Mouse (Mus musculus): ENCODE results near the gene Cygb. TPM values are rescaled to one million over a fixed set of nuclear protein-coding genes. Genes with fewer than 3 reads are reported as not detected.

The Cygb gene
- polyA plus RNA-seq, 1 experiment from 2014 or later: 2.0 TPM

- Histone ChIP-seq H3K4me3 (ENCODE audit: low read depth, low read length) (peak overlapping the region; percentile 55), H3K27me3 (replicated peaks; ENCODE audit: control insufficient read depth, insufficient read depth, low read length) (peaks cover 46% of the 10 kb centered on the region), H3K9ac (ENCODE audit: low read depth, low read length) (0 out of 2 replicates have a peak overlapping the region, but pooled peaks have one; percentile 20), H3K9me3 (ENCODE audit: control insufficient read depth, low read length) (no peaks in the 10 kb centered on the region), H3K36me3 (ENCODE audit: control insufficient read depth, insufficient read depth, low read length) (no peaks in the 10 kb centered on the region), H3K27ac (ENCODE audit: low read depth, low read length) (no peak overlapping the region), H3K4me2 (peak overlapping the region; percentile 86), H3K4me1 (replicated peaks; ENCODE audit: control insufficient read depth, insufficient read depth, low read length) (peaks cover 27% of the 10 kb centered on the region)
- no peak for DNase-seq (ENCODE audit: low spot score)
- WGBS: under 1% methylated on average over 46 of the region's 47 CpGs
- ATAC-seq (replicated peaks; ENCODE audit: low FRiP score): no peak
Observed at GRCm38 (mm10) chr11:116653709-116654221, 348 bp downstream of the Cygb start.

- no peak for DNase-seq (ENCODE audit: low spot score)
- Histone ChIP-seq H3K9ac (ENCODE audit: low read depth, low read length) (0 out of 2 replicates have a peak within 1 kb of the TSS, but pooled peaks have one; percentile 20), H3K4me2 (peak within 1 kb of the TSS; percentile 86)
Observed at GRCm38 (mm10) chr11:116653234-116653633, 879 bp downstream of the Cygb start, which contains the start of gene Prcd. Gene Prcd, plus strand, starts transcription at chr11:116653534.

GRCm38 (mm10) chr11:116652330-116653098 is 1.6 kb downstream of the Cygb start:
- whole genome bisulfite sequencing: 61% methylated on average over 25 of the region's 25 CpGs
- no peaks in the 10 kb centered on the region for H3K36me3 ChIP-seq (ENCODE audit: control insufficient read depth, insufficient read depth, low read length)
- DNase-seq (ENCODE audit: low spot score): no peak
- no peaks in the 10 kb centered on the region for H3K9me3 ChIP-seq (ENCODE audit: control insufficient read depth, low read length)
- no peak for ATAC-seq (replicated peaks; ENCODE audit: low FRiP score)
- peaks cover 32% of the 10 kb centered on the region for H3K4me1 ChIP-seq (replicated peaks; ENCODE audit: control insufficient read depth, insufficient read depth, low read length)
- no peak overlapping the region for H3K4me3 ChIP-seq (ENCODE audit: low read depth, low read length)
- no peak overlapping the region; the same call in 1 of the 2 replicates for H3K4me2 ChIP-seq
- H3K27me3 ChIP-seq (replicated peaks; ENCODE audit: control insufficient read depth, insufficient read depth, low read length): peaks cover 46% of the 10 kb centered on the region
- H3K27ac ChIP-seq (ENCODE audit: low read depth, low read length): no peak overlapping the region; the same call in 1 of the 2 replicates
- no peak overlapping the region for H3K9ac ChIP-seq (ENCODE audit: low read depth, low read length)

More at GRCm38 (mm10) chr11:116653234-116653633, 879 bp downstream of the Cygb start, which contains the start of gene Prcd:
- H3K36me3 ChIP-seq (ENCODE audit: control insufficient read depth, insufficient read depth, low read length): no peaks in the 10 kb centered on the region
- peak within 1 kb of the TSS; percentile 55 for H3K4me3 ChIP-seq (ENCODE audit: low read depth, low read length)
- 13% methylated on average over 10 of the region's 10 CpGs for WGBS
- peaks cover 46% of the 10 kb centered on the region for H3K27me3 ChIP-seq (replicated peaks; ENCODE audit: control insufficient read depth, insufficient read depth, low read length)
- H3K27ac ChIP-seq (ENCODE audit: low read depth, low read length): no peak within 1 kb of the TSS; the same call in 1 of the 2 replicates
- peaks cover 29% of the 10 kb centered on the region for H3K4me1 ChIP-seq (replicated peaks; ENCODE audit: control insufficient read depth, insufficient read depth, low read length)
- no peak for ATAC-seq (replicated peaks; ENCODE audit: low FRiP score)
- no peaks in the 10 kb centered on the region for H3K9me3 ChIP-seq (ENCODE audit: control insufficient read depth, low read length)

- ATAC-seq (replicated peaks; ENCODE audit: low FRiP score) (no peak), DNase-seq (ENCODE audit: low spot score) (no peak)
- Histone ChIP-seq H3K4me1 (replicated peaks; ENCODE audit: control insufficient read depth, insufficient read depth, low read length) (peaks cover 36% of the 10 kb centered on the region), H3K36me3 (ENCODE audit: control insufficient read depth, insufficient read depth, low read length) (no peaks in the 10 kb centered on the region), H3K9ac (ENCODE audit: low read depth, low read length) (no peak overlapping the region), H3K27me3 (replicated peaks; ENCODE audit: control insufficient read depth, insufficient read depth, low read length) (peaks cover 46% of the 10 kb centered on the region), H3K4me2 (no peak overlapping the region), H3K4me3 (ENCODE audit: low read depth, low read length) (no peak overlapping the region), H3K27ac (ENCODE audit: low read depth, low read length) (no peak overlapping the region), H3K9me3 (ENCODE audit: control insufficient read depth, low read length) (no peaks in the 10 kb centered on the region)
- WGBS: 71% methylated on average over 8 of the region's 8 CpGs
Observed at GRCm38 (mm10) chr11:116651339-116651738, 2.8 kb downstream of the Cygb start.

- Histone ChIP-seq H3K9ac (ENCODE audit: low read depth, low read length) (no peak overlapping the region), H3K36me3 (ENCODE audit: control insufficient read depth, insufficient read depth, low read length) (no peaks in the 10 kb centered on the region), H3K27ac (ENCODE audit: low read depth, low read length) (no peak overlapping the region), H3K27me3 (replicated peaks; ENCODE audit: control insufficient read depth, insufficient read depth, low read length) (peaks cover 46% of the 10 kb centered on the region), H3K4me2 (no peak overlapping the region), H3K4me1 (replicated peaks; ENCODE audit: control insufficient read depth, insufficient read depth, low read length) (peaks cover 36% of the 10 kb centered on the region), H3K4me3 (ENCODE audit: low read depth, low read length) (no peak overlapping the region), H3K9me3 (ENCODE audit: control insufficient read depth, low read length) (no peaks in the 10 kb centered on the region)
- DNase-seq (ENCODE audit: low spot score) (no peak), ATAC-seq (replicated peaks; ENCODE audit: low FRiP score) (no peak)
- WGBS: 88% methylated on average over 8 of the region's 8 CpGs
Observed at GRCm38 (mm10) chr11:116650811-116651210, 3.3 kb downstream of the Cygb start.

GRCm38 (mm10) chr11:116649711-116650337 is 4.3 kb downstream of the Cygb start:
- H3K9me3 ChIP-seq (ENCODE audit: control insufficient read depth, low read length): no peaks in the 10 kb centered on the region
- H3K27ac ChIP-seq (ENCODE audit: low read depth, low read length): no peak overlapping the region
- H3K4me2 ChIP-seq: no peak overlapping the region
- H3K4me1 ChIP-seq (replicated peaks; ENCODE audit: control insufficient read depth, insufficient read depth, low read length): peaks cover 39% of the 10 kb centered on the region
- no peak overlapping the region for H3K4me3 ChIP-seq (ENCODE audit: low read depth, low read length)
- ATAC-seq (replicated peaks; ENCODE audit: low FRiP score) (no peak), DNase-seq (ENCODE audit: low spot score) (no peak)
- no peaks in the 10 kb centered on the region for H3K36me3 ChIP-seq (ENCODE audit: control insufficient read depth, insufficient read depth, low read length)
- no peak overlapping the region for H3K9ac ChIP-seq (ENCODE audit: low read depth, low read length)
- H3K27me3 ChIP-seq (replicated peaks; ENCODE audit: control insufficient read depth, insufficient read depth, low read length): peaks cover 40% of the 10 kb centered on the region
- 91% methylated on average over 13 of the region's 13 CpGs for WGBS

- Histone ChIP-seq H3K4me1 (replicated peaks; ENCODE audit: control insufficient read depth, insufficient read depth, low read length) (peaks cover 41% of the 10 kb centered on the region), H3K27me3 (replicated peaks; ENCODE audit: control insufficient read depth, insufficient read depth, low read length) (peaks cover 32% of the 10 kb centered on the region), H3K9me3 (ENCODE audit: control insufficient read depth, low read length) (no peaks in the 10 kb centered on the region), H3K4me3 (ENCODE audit: low read depth, low read length) (no peak overlapping the region), H3K36me3 (ENCODE audit: control insufficient read depth, insufficient read depth, low read length) (no peaks in the 10 kb centered on the region), H3K4me2 (no peak overlapping the region), H3K27ac (ENCODE audit: low read depth, low read length) (0 out of 2 replicates have a peak overlapping the region, but pooled peaks have one; percentile 29), H3K9ac (ENCODE audit: low read depth, low read length) (no peak overlapping the region)
- ATAC-seq (replicated peaks; ENCODE audit: low FRiP score) (no peak), DNase-seq (ENCODE audit: low spot score) (no peak)
- WGBS: 75% methylated on average over 10 of the region's 10 CpGs
Observed at GRCm38 (mm10) chr11:116648976-116649375, 5.1 kb downstream of the Cygb start.

- ATAC-seq (replicated peaks; ENCODE audit: low FRiP score): no peak
- peaks cover 41% of the 10 kb centered on the region for H3K4me1 ChIP-seq (replicated peaks; ENCODE audit: control insufficient read depth, insufficient read depth, low read length)
- no peaks in the 10 kb centered on the region for H3K36me3 ChIP-seq (ENCODE audit: control insufficient read depth, insufficient read depth, low read length)
- DNase-seq (ENCODE audit: low spot score): no peak
- 62% methylated on average over 18 of the region's 18 CpGs for WGBS
- no peaks in the 10 kb centered on the region for H3K9me3 ChIP-seq (ENCODE audit: control insufficient read depth, low read length)
- no peak overlapping the region for H3K4me3 ChIP-seq (ENCODE audit: low read depth, low read length)
- peak overlapping the region; percentile 79; the same call in 1 of the 2 replicates for H3K27ac ChIP-seq (ENCODE audit: low read depth, low read length)
- peaks cover 28% of the 10 kb centered on the region for H3K27me3 ChIP-seq (replicated peaks; ENCODE audit: control insufficient read depth, insufficient read depth, low read length)
- peak overlapping the region; percentile 31; the same call in 1 of the 2 replicates for H3K9ac ChIP-seq (ENCODE audit: low read depth, low read length)
- no peak overlapping the region for H3K4me2 ChIP-seq
Observed at GRCm38 (mm10) chr11:116648213-116648921, 5.7 kb downstream of the Cygb start.

All from liver, embryonic 11.5 days (tissue).